Mouse (Mus musculus): ENCODE measurements at regions not wholly inside any gene's neighbourhood (a gene's known extent, or its start where the extent isn't known, plus 50 kb on each side); places are given as distances from the start of the nearest gene placed in this dataset.
A peak's percentile ranks its signal among the peaks of the same experiment; 100 is the strongest.

DNA sequence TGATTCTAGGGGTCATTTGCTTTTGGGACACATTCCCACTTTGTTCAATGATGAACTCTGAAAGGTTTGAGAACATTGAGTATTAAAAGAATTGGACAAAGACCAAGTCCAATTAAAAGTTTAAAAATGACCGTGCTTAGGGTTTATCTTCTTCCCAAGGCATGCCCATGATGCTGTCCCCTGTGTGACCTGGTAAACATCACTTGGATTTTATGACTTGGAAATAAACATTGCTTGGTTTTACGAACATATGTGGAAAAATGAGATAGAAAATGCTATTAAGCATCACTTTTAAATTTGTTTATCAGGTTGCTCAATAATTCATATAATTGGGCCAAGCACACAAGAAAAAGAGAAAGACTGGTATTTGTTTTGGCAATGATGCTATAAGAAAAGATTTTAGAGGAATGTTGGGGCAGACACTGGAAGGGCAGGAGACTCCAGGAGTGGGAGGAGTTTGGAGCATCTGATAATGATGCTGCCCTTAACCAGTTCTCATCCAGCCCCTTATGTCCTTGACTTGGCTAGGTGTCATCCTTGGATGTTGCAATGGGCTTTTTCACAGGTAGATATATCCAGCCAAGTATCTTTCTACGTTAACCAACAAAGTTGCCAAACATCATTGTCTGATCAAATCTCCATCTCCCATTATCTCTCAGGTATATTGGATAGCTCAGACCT, 92.1 kb upstream of the Dcn start:
- no peak for DNase-seq (ENCODE audit: low spot score)

DNA sequence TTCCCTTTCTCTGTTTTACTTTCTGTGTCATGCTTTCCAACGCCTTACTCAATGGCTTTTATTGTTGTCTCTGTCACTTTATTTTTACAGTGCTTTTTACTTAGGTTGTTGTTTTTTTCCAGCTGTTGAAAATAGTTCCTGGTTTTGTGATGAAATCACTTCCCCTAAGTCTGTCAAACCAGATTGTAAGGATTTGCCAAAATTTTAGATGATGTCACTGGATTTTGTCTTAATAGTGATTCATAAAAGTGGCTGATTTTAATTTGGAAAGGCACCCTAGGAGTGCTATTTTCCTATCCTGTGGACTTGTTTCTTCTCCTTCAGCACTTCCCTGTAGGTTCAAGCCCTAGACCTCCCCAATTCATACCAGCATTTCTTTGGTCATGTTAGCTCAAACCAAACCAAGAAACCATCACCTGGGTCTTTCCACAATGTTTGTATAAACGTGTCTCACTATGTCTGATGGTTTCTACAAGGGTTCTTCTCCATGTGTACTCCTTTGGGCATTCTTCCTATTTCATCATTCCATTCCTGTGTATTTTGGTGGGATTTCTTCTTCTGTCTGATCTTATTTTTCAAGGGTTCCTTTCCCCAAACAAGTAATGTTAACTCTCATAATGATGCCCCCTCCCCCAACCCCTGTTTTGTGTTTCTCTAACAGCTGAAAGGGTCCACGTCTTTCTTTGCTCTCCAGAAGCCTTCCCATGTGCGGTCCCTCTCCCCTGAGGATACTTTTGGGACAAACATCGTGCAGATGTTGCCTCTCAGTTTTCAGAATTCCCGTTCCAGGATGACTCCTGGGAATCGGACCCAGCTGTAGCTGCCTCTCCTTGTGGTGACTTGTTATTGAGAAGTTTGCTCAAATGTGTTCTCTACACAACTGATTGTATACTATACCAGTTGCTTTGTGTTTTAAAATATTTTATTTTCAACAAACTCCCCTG, 89.5 kb upstream of the Dcn start:
- no peak for DNase-seq (ENCODE audit: low spot score)

DNA sequence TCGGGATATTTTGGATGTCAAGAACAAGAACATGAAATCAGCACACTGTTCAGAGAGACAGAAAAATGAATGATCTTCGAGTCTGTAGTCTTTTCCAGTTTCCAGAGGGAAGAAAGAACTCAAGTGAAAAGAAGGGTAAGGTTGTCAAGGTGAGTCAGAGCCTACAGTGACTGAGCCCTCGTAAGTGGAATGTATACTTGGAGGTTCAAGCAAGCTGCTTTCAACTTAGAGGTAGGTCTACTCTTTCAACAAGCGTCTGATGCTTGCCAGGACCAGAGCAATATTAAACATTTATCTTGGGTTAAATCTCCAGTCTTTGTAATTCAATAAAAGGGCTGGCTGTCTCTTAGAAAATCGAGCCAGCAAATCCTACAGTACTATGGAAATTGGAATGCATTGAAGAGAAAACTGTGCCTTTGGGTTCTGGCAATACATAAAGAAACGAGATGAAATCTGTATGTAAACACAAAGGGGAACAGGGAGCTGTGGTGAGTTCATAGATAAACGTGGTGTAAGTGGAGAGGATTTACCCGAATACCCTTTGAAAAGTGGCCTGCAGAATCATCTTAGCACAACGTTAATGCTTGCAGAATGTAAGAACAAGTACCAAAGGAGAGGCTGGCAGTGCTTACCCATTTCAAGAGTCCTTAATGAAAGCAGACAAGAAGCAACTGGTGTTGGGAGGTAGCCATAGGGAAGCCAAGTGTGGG, 82.2 kb upstream of the Dcn start:
- no peak for DNase-seq (ENCODE audit: low spot score)

DNA sequence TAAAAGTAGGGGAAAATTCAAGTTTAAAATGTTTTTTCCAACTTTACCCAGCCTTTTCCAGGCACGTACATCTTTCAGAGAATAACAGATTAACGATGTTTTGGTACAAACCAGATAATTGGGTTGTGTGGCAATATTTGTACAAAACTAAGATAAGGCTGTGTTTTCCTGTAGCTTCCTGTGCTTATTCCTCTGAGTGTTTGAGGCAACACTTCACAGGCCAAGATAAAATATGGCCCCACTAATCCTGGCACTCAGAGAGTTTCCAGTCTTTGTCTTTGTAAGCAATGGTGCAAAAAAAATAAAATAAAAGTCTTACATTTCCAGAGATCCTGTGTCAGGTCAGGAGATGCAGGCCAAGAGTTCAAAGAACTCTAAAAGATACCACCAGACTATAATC, 81.5 kb upstream of the Dcn start:
- no peak for DNase-seq (ENCODE audit: low spot score)

DNA sequence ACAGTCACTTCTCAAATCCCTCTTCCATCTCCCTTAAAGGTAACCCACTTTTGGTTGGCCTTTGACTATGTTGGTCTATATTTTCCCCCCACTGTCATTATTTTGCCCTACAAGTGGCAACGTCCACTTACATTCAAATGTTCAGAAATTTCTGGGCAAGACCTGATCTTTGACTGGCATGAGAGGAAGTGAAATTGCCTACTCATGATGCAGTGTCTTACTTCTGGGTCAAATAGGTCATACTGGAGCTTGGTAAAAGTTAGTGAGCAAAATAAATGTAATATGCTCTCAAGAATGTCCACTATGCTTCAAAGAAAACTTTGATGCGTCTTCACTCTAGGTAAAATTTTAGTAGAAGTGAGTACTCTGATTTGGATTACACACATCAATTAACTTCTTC, 76.9 kb upstream of the Dcn start:
- DNase-seq (ENCODE audit: low spot score): no peak

DNA sequence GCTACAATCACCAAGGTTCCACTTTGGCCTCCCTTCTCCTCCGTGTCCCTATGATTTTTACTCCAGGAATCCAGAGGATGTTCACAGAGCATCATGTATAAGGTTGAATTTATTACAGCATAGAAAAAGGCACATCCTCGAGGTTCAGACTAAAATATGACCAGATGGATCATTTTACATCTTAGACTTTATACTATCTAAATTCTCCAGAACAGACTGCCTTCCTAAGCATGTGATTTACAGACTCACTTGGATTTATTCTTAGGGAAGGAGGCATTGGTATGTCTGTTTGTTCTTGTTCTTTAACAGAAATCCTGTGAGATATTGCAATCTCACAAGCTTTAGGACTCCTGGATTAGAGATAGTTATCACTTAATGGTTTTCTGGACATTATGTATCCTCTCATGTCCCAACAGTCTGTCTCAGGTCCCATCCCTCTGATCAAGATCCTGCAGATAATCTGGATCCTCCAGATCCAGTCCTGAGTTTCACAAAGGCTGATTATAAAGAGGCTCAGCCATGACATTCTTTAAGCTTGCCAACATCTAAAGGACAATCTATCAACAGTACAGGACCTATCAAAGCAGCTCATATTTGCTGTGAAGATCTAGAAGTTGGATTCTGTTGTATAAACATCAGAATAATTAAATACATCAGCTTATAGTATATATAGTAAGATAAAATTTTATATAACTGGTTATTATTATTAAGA, 75.2 kb upstream of the Dcn start:
- no peak for DNase-seq (ENCODE audit: low spot score)

DNA sequence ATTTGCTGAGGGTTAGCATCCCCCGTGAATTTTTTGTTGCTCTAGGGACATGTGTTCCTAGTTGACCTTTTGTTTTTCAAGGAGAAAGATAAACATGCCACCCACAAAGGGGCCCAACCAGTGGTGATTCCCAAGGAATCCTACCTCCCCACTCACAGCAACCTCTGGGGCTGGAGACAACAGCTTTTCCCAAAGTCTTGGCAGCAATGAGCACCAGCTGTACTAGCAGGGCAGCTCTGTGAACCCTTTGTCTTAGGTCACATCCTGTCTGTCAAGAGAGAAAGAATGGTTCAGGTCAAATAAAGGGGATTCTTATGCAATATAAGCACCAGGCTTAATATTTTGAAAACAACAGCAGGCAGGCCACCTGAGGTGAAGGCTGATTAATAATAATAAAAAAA, 70.2 kb upstream of the Dcn start:
- DNase-seq (ENCODE audit: low spot score): peak; percentile 39

DNA sequence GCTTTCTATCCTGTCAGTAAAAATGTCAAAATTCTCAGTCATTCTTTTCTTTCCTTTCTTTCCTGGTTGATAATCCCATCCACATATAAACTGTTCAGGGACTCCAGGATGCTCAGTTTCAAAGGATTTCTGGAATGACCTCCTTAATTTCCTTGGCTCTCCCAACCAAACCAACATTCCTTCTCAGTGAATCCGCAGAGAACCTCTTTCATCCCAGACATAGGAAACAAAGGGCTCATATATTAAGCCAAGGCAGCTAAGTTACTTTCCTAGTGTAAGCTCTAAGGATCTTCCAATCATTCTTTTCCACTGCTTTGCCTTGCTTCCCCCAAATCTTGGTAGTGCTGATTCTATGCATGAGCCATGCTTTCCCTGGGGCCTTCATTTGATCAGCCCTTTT, 69.5 kb upstream of the Dcn start:
- DNase-seq (ENCODE audit: low spot score): no peak

DNA sequence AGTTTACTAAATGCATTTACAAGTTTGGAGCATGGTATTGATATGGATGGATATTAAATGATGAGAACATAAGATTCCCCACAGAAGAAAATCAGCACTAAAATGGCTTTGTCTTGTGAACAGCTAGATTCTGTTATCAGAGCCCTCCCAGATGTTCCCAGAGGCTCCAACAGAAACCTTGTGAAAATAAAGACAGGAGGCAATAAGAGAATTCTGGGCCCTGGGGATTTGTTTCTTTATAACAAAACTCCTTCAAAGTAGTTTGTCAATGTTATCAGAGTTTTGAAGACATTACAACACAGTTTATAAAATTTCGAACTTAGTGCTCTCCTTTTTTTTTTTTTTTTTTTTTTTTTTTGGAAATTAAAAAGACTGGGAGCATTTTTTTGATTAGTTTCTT, 56.8 kb upstream of the Dcn start:
- no peak for DNase-seq (ENCODE audit: low spot score)

DNA sequence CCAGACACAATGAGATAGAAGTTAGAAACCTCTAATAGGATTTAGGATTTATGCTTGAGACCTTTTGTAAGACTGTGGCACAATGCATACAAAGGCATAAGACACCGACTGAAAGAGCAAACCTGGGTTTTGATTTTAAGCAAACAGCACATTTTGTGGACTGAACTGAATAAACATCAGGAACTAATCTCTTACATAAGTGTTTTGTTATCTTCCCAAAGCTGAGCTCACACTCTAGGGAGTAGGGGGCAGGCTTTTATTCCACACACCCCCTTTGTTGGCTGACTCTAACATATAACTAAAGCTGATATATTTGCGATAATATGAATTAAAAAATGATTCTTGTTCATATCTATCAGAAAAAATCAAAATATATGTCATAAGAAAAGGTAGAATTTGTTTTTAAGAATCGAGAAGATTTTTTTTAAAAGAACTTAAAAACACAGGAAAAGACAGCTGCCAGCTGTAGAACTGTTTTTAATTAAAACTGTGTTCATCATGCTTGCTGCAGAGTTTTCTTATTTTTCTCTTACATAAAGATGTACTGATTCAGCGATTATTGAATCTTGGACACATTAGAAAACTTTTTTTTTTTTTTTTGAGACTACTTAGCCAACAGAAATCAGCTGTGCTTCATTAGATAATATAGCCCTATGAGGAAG, 56.2 kb upstream of the Dcn start:
- DNase-seq (ENCODE audit: low spot score): no peak
